Mouse (Mus musculus) inflammation-experienced regulatory T-cells, adult 6 months (primary cell): ENCODE data around the gene Zfp799. TPM values are rescaled to one million over a fixed set of nuclear protein-coding genes. Genes with fewer than 3 reads are reported as not detected.
A peak's percentile ranks its signal among the peaks of the same experiment; 100 is the strongest.
"Not testable (repeated sequence)": the region's sequence is repeated elsewhere in the genome, so short reads cannot be mapped to it uniquely, and the experiment has no call there.

ENCODE experiments used
- ATAC-seq: one replicate; pipeline ENCODE4 v1.8.0; 2017
- polyA plus RNA-seq, 3 experiments: library from polyadenylated mRNA; unstranded; fragments of 100-300 nt; shearing (Covaris generic); gene quantifications; one replicate each; pipeline ENCODE4 v1.2.1; 2017

The Zfp799 gene
- 1 to 10 TPM; 5.2 to 8.0 (median 7.6) TPM for polyA plus RNA-seq

GRCm38 (mm10) chr17:32829540-32830417 is at the start of gene Zfp799:
TSS of gene Zfp799 (minus strand) at chr17:32830261.
- ATAC-seq = peak; percentile 100

- no peak for ATAC-seq
These were observed 48.7 kb upstream of the Zfp799 start for GRCm38 (mm10) chr17:32878773-32879172.

GRCm38 (mm10) chr17:32877471-32878171 is 47.6 kb upstream of the Zfp799 start:
- ATAC-seq = no peak

GRCm38 (mm10) chr17:32872696-32873095 is 42.6 kb upstream of the Zfp799 start:
- no peak for ATAC-seq

GRCm38 (mm10) chr17:32872091-32872490 is 42.0 kb upstream of the Zfp799 start:
- no peak for ATAC-seq

- no peak for ATAC-seq
These were observed 41.4 kb upstream of the Zfp799 start for GRCm38 (mm10) chr17:32871483-32871882.

- ATAC-seq = peak; percentile 35
These were observed 37.2 kb upstream of the Zfp799 start for GRCm38 (mm10) chr17:32867266-32867665.

- ATAC-seq = not testable (repeated sequence)
These were observed 26.7 kb upstream of the Zfp799 start for GRCm38 (mm10) chr17:32856713-32857112.

- ATAC-seq = no peak
These were observed 21.5 kb upstream of the Zfp799 start for GRCm38 (mm10) chr17:32851581-32851980.

GRCm38 (mm10) chr17:32841388-32841787 is 11.3 kb upstream of the Zfp799 start:
- no peak for ATAC-seq

- ATAC-seq = no peak
These were observed 9.2 kb upstream of the Zfp799 start for GRCm38 (mm10) chr17:32839083-32839802.

- ATAC-seq = no peak
These were observed 339 bp upstream of the Zfp799 start for GRCm38 (mm10) chr17:32830418-32830782.

- ATAC-seq = no peak
These were observed 13.8 kb downstream of the Zfp799 start for GRCm38 (mm10) chr17:32816074-32816784.

- ATAC-seq = no peak
These were observed 15.9 kb downstream of the Zfp799 start for GRCm38 (mm10) chr17:32814136-32814535.

GRCm38 (mm10) chr17:32810648-32811047 is 19.4 kb downstream of the Zfp799 start:
- no peak for ATAC-seq

GRCm38 (mm10) chr17:32809544-32810374 is 20.3 kb downstream of the Zfp799 start, which contains the start of gene Zfp811:
TSS of gene Zfp811 (minus strand) at chr17:32809931.
- ATAC-seq = no peak

GRCm38 (mm10) chr17:32808921-32809320 is 21.1 kb downstream of the Zfp799 start:
- ATAC-seq = no peak

GRCm38 (mm10) chr17:32789244-32789643 is 40.8 kb downstream of the Zfp799 start:
- ATAC-seq = no peak

- ATAC-seq = no peak
These were observed 41.5 kb downstream of the Zfp799 start for GRCm38 (mm10) chr17:32788576-32788975.

GRCm38 (mm10) chr17:32788094-32788559 is 41.9 kb downstream of the Zfp799 start, which contains the start of gene Zfp871:
TSS of gene Zfp871 (minus strand) at chr17:32788287.
- peak; percentile 99 for ATAC-seq

GRCm38 (mm10) chr17:32787436-32788093 is 42.5 kb downstream of the Zfp799 start:
- ATAC-seq = peak; percentile 52
